Mouse (Mus musculus) small intestine, adult 2 months (tissue): ENCODE measurements at regions not wholly inside any gene's neighbourhood (a gene's known extent, or its start where the extent isn't known, plus 50 kb on each side); places are given as distances from the start of the nearest gene placed in this dataset.

Source experiments
- H3K27ac ChIP-seq: fragments of 200-500 bp; 2 replicates; pipeline ENCODE4 v1.5.1; 2012; ENCODE audit warnings: low read depth, low read length, control low read depth, inconsistent platforms; ENCODE audit not compliant: insufficient read depth
- H3K27me3 ChIP-seq: fragments of 200-500 bp; 2 replicates; pipeline ENCODE4 v1.6.1; 2012; ENCODE audit warnings: mild to moderate bottlenecking, moderate library complexity, low read length, inconsistent platforms; ENCODE audit not compliant: control insufficient read depth, insufficient read depth
- H3K36me3 ChIP-seq: fragments of 200-500 bp; 2 replicates; pipeline ENCODE4 v1.6.1; 2012; ENCODE audit warnings: mild to moderate bottlenecking, low read length, control low read depth, inconsistent platforms; ENCODE audit not compliant: control insufficient read depth, insufficient read depth
- H3K4me1 ChIP-seq: fragments of 200-500 bp; 2 replicates; pipeline ENCODE4 v1.6.1; 2012; ENCODE audit warnings: low read length, inconsistent platforms, mixed read lengths; ENCODE audit not compliant: control insufficient read depth, insufficient read depth, insufficient read length
- H3K4me3 ChIP-seq: fragments of 200-500 bp; 2 replicates; pipeline ENCODE4 v1.5.1; 2012; ENCODE audit warnings: low read depth, mild to moderate bottlenecking, control low read depth, inconsistent platforms, low read length, moderate library complexity
- CTCF ChIP-seq: fragments of 200-500 bp; IDR thresholded peaks from 2 replicates; pipeline ENCODE4 v1.5.1; 2012; ENCODE audit warnings: low read depth, mild to moderate bottlenecking, control low read depth, inconsistent platforms, low read length, moderate library complexity, mixed read lengths; ENCODE audit not compliant: insufficient replicate concordance, insufficient read length; ENCODE audit errors: extremely low read depth
- POLR2A ChIP-seq: fragments of 200-500 bp; IDR thresholded peaks from 2 replicates; pipeline ENCODE4 v1.6.1; 2012; ENCODE audit warnings: low read depth, mild to moderate bottlenecking, control low read depth, inconsistent platforms, low read length, moderate library complexity
- WGBS: fragments of 180-500 bp; shearing (Covaris S2); methylation state at CpG from one replicate; pipeline ENCODE4 v1.1.7; 2018; 5-methylcytosine and 5-hydroxymethylcytosine counted together

- Histone ChIP-seq H3K4me1 (peaks cover 10% of the 10 kb centered on the region; the same call in 1 of the 2 replicates), H3K4me3 (no peak overlapping the region), H3K27ac (no peak overlapping the region), H3K36me3 (no peaks in the 10 kb centered on the region), H3K27me3 (no peaks in the 10 kb centered on the region)
- WGBS: 81% methylated on average over 2 of the region's 2 CpGs
- no peak for TF ChIP-seq POLR2A
- no peak for TF ChIP-seq CTCF
Measured at GRCm38 (mm10) chr10:98012916-98013315, 286.4 kb upstream of the C030005K15Rik start.

- Histone ChIP-seq H3K27ac (peak overlapping the region; percentile 94), H3K36me3 (no peaks in the 10 kb centered on the region), H3K4me1 (peaks cover 13% of the 10 kb centered on the region; the same call in 1 of the 2 replicates), H3K27me3 (no peaks in the 10 kb centered on the region), H3K4me3 (no peak overlapping the region)
- 28% methylated on average over 10 of the region's 10 CpGs for WGBS
- TF ChIP-seq CTCF: no peak
Measured at GRCm38 (mm10) chr10:98014985-98015902, 288.7 kb upstream of the C030005K15Rik start.

DNA sequence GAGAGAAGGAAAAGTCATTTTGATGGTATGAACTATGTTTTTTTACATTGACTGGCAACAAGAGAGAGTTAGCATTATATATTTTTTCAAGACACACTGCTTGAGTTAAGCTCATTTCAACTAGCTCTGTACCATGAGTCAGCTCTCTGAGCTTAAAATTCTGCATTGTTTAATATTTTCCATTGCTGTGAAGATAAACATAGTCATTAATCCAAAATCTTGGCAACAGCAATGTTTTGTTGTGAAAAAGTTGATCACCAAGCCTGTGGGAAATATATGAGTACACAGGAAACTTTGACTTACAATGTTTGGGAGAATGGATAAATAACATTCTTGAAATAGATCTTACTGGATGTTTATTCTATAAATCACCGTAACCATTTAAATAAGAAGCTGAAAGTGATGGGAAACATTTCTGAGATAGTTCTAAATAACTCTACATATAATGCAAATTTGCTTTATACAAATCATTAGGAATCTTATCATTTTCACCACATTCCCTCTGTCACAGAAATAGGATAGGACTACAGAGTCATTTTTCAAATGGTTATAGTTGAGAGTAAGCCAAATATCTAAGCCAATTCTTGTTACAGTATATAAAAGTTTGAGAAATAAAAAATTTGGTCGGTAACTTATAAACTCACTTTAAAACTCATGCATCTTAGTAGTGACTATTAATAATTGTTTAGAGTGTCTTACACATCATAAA, 290.2 kb upstream of the C030005K15Rik start:
- 80% methylated on average over 2 of the region's 2 CpGs for WGBS
- Histone ChIP-seq H3K36me3 (no peaks in the 10 kb centered on the region), H3K4me3 (no peak overlapping the region), H3K27ac (no peak overlapping the region), H3K27me3 (no peaks in the 10 kb centered on the region), H3K4me1 (peaks cover 13% of the 10 kb centered on the region; the same call in 1 of the 2 replicates)
- TF ChIP-seq POLR2A: no peak
- no peak for TF ChIP-seq CTCF

DNA sequence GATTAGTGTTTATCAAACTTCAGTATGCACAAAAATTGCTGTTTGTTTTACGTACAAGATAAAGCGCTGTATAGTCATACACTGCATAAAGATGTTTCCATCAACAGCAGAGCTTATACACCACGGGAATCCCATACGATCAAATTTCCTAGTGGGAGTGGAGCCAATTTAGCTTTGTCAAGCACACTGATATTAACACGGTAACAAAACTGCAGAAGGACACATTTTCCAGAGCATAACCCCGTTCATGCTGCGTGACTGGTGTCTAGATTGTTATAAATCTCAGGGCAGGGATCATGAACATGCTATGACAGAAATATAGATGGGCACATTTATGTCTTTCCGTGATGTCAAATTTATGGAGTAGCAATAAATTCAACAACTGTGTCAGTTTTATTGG, 302.6 kb upstream of the C030005K15Rik start:
- no peak overlapping the region for H3K4me3 ChIP-seq
- TF ChIP-seq POLR2A (no peak), CTCF (no peak)
- H3K36me3 ChIP-seq: no peaks in the 10 kb centered on the region
- 31% methylated on average over 8 of the region's 8 CpGs for WGBS
- no peaks in the 10 kb centered on the region for H3K27me3 ChIP-seq
- no peaks in the 10 kb centered on the region for H3K4me1 ChIP-seq
- no peak overlapping the region for H3K27ac ChIP-seq

GRCm38 (mm10) chr10:98029621-98030020, 303.1 kb upstream of the C030005K15Rik start:
- Histone ChIP-seq H3K36me3 (no peaks in the 10 kb centered on the region), H3K27ac (no peak overlapping the region), H3K4me3 (no peak overlapping the region), H3K27me3 (no peaks in the 10 kb centered on the region), H3K4me1 (no peaks in the 10 kb centered on the region)
- 55% methylated on average over 3 of the region's 3 CpGs for WGBS
- no peak for TF ChIP-seq CTCF
- TF ChIP-seq POLR2A: no peak

- Histone ChIP-seq H3K27ac (no peak overlapping the region), H3K4me1 (no peaks in the 10 kb centered on the region), H3K4me3 (no peak overlapping the region), H3K27me3 (no peaks in the 10 kb centered on the region), H3K36me3 (no peaks in the 10 kb centered on the region)
- WGBS: 98% methylated on average over 1 of the region's 1 CpGs
- TF ChIP-seq POLR2A (no peak), CTCF (no peak)
Measured at GRCm38 (mm10) chr10:98032661-98033060, 306.1 kb upstream of the C030005K15Rik start.

GRCm38 (mm10) chr10:98041766-98042165, 315.2 kb upstream of the C030005K15Rik start:
- Histone ChIP-seq H3K27me3 (no peaks in the 10 kb centered on the region), H3K4me3 (no peak overlapping the region), H3K36me3 (no peaks in the 10 kb centered on the region), H3K4me1 (peaks cover 3% of the 10 kb centered on the region; the same call in 1 of the 2 replicates), H3K27ac (no peak overlapping the region)
- WGBS: 85% methylated on average over 4 of the region's 4 CpGs
- TF ChIP-seq CTCF: no peak
- no peak for TF ChIP-seq POLR2A
